Mouse (Mus musculus): ENCODE results near the gene Tsen34.

DNA sequence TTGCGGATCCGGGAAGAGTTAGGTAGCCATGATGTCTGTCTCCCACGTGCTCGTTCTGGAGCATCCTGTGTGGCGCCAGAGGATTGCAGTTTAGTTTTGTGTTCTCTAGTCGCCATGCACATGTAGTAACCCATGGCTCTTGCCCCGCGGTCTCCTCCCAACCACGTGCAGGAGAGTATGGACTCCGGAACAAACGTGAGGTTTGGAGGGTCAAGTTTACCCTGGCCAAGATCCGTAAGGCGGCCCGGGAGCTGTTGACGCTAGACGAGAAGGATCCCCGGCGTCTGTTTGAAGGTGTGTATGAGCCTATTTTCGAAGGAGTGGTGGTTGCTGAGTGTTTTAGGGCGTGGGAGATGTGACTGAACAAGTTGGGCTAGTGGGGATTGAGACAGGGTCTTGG, 11.8 kb downstream of the Tsen34 start:
- TF ChIP-seq CTCF (IDR thresholded peaks at IDR 0.05; ENCODE audit: low read depth) = no peak
- no peak for TF ChIP-seq EP300 (IDR thresholded peaks at IDR 0.05; ENCODE audit: low read depth)
